Mouse (Mus musculus): ENCODE data around the gene Sdccag8. TPM values are rescaled to one million over a fixed set of nuclear protein-coding genes. Genes with fewer than 3 reads are reported as not detected.

Gene Sdccag8
- polyA plus RNA-seq, 1 experiment from 2014 or later: 8.6 TPM

DNA sequence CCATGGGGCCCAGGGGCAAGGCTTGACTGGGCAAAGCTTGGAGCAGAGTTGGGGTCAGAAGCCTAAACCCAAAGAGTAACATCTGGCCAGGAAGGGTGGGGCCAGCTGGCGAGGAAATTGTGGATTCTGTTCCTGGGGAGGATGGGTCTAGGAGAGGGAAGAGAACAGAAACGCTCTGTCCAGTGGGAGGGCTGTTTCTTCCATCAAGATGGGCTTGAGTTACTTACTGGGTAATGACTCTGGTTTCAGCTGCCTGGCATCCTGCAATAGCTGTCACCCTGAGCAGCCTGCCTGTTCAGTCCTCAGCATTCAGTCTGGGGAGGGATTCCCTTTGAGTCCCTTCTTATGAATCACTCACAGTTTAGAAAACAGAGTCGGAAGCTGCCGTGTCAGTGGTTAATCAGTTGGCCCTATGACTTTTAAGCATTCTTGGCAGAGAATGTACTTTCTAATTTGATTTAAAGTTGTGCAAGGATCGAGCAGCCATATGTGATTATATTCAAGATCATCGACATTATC is 200.5 kb downstream of the Sdccag8 start:
- no peak overlapping the region for H3K9ac ChIP-seq
- H3K27ac ChIP-seq: 0 out of 2 replicates have a peak overlapping the region, but pooled peaks have one; percentile 52
- ATAC-seq (replicated peaks; ENCODE audit: insufficient number of reproducible peaks, insufficient read depth, low FRiP score, low read depth): no peak
- H3K4me1 ChIP-seq (replicated peaks): peaks cover 24% of the 10 kb centered on the region
- no peaks in the 10 kb centered on the region for H3K9me3 ChIP-seq (replicated peaks)
- WGBS: 48% methylated on average over 6 of the region's 6 CpGs
- no peaks in the 10 kb centered on the region for H3K36me3 ChIP-seq
- H3K4me3 ChIP-seq: no peak overlapping the region
- no peak overlapping the region for H3K4me2 ChIP-seq
- no peaks in the 10 kb centered on the region for H3K27me3 ChIP-seq

DNA sequence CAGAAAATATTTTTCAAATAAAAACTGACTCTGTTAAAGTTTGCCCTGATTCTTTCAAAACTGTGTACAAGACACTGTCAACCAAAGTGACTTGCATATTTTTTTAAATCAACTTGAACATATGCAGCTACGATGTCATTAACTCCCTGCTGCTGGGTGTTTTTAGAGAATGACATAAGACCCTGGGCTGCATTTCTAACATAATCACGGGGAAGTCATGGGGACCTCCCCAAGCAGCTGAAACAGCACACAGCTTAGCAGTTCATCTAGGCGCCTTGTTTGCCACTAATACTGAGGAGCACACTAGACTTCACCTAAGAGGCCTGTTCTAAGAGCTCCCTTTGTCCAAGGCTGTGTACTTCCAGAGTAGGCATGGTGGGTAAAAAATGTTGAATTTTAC is 201.5 kb downstream of the Sdccag8 start:
- no peak overlapping the region for H3K4me2 ChIP-seq

DNA sequence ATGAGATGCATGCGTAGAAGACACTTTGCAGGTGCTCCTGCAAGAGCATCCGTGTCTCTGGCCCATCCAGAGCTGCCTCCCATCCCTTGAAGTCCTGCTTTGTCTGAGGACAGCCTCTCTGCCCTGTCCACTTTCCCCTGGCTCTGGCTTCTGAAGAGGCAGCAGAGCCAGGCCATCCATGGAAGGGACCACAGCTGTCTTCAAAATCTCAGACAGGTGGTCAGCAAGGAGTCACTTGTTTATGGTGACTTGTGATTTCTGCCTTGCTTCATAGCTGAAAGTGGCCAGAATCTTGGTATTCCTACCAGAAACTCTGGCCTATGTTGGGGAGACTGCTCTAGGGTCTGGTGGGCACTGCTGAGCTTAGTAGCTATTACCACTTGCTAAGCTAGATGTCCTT is 202.3 kb downstream of the Sdccag8 start:
- no peak overlapping the region for H3K27ac ChIP-seq
- ATAC-seq (replicated peaks; ENCODE audit: insufficient number of reproducible peaks, insufficient read depth, low FRiP score, low read depth): no peak
- no peaks in the 10 kb centered on the region for H3K27me3 ChIP-seq
- H3K4me3 ChIP-seq: no peak overlapping the region
- peaks cover 15% of the 10 kb centered on the region for H3K4me1 ChIP-seq (replicated peaks)
- H3K9me3 ChIP-seq (replicated peaks): no peaks in the 10 kb centered on the region
- no peak overlapping the region for H3K9ac ChIP-seq
- no peak overlapping the region for H3K4me2 ChIP-seq
- WGBS: 74% methylated on average over 2 of the region's 2 CpGs
- no peaks in the 10 kb centered on the region for H3K36me3 ChIP-seq

More for the DNA sequence above, 201.5 kb downstream of the Sdccag8 start:
- Histone ChIP-seq H3K4me3 (no peak overlapping the region), H3K27ac (no peak overlapping the region), H3K9me3 (replicated peaks) (no peaks in the 10 kb centered on the region), H3K27me3 (no peaks in the 10 kb centered on the region), H3K36me3 (no peaks in the 10 kb centered on the region), H3K4me1 (replicated peaks) (peaks cover 17% of the 10 kb centered on the region), H3K9ac (no peak overlapping the region)
- WGBS: 51% methylated on average over 3 of the region's 3 CpGs
- no peak for ATAC-seq (replicated peaks; ENCODE audit: insufficient number of reproducible peaks, insufficient read depth, low FRiP score, low read depth)

DNA sequence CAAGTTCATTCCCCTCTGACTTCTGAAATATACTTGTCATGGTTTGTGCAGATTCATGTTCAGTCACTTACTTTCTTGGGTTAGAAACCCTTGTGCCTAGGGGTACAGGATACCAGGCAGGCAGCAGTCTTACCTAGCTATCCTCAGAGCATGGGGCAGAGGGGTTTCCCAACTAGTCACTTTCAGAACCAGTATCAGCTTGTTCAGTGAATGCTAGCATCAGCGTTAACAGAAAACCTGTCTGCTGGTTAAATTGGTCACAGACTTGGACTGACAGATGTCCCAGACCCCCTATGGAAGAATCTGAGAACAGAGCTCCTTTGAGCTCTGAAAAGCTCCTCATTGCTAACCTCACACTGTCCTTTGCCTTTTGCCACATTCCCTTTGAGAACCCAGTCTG is 204.3 kb downstream of the Sdccag8 start:
- no peaks in the 10 kb centered on the region for H3K36me3 ChIP-seq
- no peak overlapping the region for H3K4me3 ChIP-seq
- no peaks in the 10 kb centered on the region for H3K27me3 ChIP-seq
- H3K9ac ChIP-seq: no peak overlapping the region
- ATAC-seq (replicated peaks; ENCODE audit: insufficient number of reproducible peaks, insufficient read depth, low FRiP score, low read depth): no peak
- 94% methylated on average over 1 of the region's 1 CpGs for WGBS
- H3K4me2 ChIP-seq: no peak overlapping the region
- H3K4me1 ChIP-seq (replicated peaks): peaks cover 13% of the 10 kb centered on the region
- H3K27ac ChIP-seq: no peak overlapping the region
- no peaks in the 10 kb centered on the region for H3K9me3 ChIP-seq (replicated peaks)

DNA sequence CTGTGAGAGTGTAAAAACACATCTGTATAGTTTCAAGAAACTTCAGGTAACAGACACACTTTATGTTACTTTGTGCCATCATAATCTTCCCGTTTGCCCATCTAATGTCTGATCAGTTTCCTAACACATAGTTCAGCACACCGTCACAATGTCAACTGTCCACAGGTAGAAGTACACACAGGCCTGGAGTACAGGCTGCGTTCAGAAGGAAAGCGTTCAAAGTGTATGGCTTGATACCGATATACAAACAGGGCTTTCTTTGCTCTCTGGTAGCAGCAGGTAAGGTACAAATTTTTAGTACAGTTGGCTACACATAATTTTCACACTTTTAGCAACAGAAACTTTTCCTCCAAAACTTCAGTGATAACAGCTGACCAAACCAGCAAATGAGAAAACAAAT is 205.2 kb downstream of the Sdccag8 start:
- peaks cover 4% of the 10 kb centered on the region for H3K4me1 ChIP-seq (replicated peaks)
- H3K4me3 ChIP-seq: no peak overlapping the region
- WGBS: 90% methylated on average over 5 of the region's 5 CpGs
- H3K9ac ChIP-seq: no peak overlapping the region
- H3K27ac ChIP-seq: no peak overlapping the region
- H3K4me2 ChIP-seq: no peak overlapping the region
- H3K9me3 ChIP-seq (replicated peaks): no peaks in the 10 kb centered on the region
- no peak for ATAC-seq (replicated peaks; ENCODE audit: insufficient number of reproducible peaks, insufficient read depth, low FRiP score, low read depth)
- H3K36me3 ChIP-seq: no peaks in the 10 kb centered on the region
- H3K27me3 ChIP-seq: no peaks in the 10 kb centered on the region

DNA sequence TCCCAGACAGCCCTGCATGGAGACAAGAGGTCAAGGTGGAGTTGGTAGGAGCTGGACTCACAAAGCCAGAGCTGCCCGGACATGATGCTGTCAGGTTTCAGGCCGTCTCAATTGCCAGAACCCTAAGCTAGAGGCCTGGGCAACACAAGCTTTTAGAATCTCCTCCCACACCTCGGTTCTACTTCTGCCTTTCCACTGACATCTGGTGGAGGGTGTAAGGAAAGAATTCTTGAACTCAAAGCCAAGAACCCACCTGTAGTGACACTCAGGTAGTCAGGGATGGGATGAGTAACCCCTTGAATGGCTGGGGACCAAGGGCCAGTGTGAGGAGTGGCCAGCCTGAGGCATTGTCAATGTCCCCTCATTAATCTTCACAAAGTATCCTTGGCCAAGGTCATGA is 208.3 kb downstream of the Sdccag8 start:
- no peaks in the 10 kb centered on the region; the same call in 1 of the 2 replicates for H3K36me3 ChIP-seq
- no peaks in the 10 kb centered on the region for H3K9me3 ChIP-seq (replicated peaks)
- H3K4me1 ChIP-seq (replicated peaks): no peaks in the 10 kb centered on the region
- H3K27ac ChIP-seq: no peak overlapping the region
- ATAC-seq (replicated peaks; ENCODE audit: insufficient number of reproducible peaks, insufficient read depth, low FRiP score, low read depth): no peak
- no peak overlapping the region for H3K4me2 ChIP-seq
- no peak overlapping the region for H3K4me3 ChIP-seq
- H3K9ac ChIP-seq: no peak overlapping the region
- H3K27me3 ChIP-seq: no peaks in the 10 kb centered on the region
- whole genome bisulfite sequencing: 51% methylated on average over 3 of the region's 3 CpGs

DNA sequence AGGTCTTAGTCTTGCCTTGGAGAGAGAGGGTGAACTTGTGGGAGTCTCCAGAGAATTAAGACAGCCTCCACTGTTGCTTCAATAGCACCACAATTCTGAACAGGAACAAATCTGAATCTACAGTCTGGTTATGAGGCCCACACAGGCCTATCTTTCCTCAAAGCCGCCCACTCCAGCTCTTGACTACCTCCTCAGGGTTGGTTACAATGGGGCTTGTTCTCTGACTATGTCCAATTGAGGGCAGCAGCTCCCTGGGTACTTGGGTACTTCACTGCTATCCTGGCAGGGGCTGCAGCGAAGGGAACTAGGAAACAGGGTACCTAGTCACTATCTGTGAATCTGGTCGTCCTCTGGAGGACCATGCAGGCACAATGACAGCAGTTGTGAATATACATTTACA is 213.2 kb downstream of the Sdccag8 start:
- H3K36me3 ChIP-seq: no peaks in the 10 kb centered on the region; the same call in 1 of the 2 replicates
- no peak overlapping the region for H3K9ac ChIP-seq
- no peak overlapping the region for H3K4me3 ChIP-seq
- no peak overlapping the region for H3K27ac ChIP-seq
- WGBS: 68% methylated on average over 3 of the region's 3 CpGs
- H3K27me3 ChIP-seq: no peaks in the 10 kb centered on the region
- no peaks in the 10 kb centered on the region for H3K9me3 ChIP-seq (replicated peaks)
- peaks cover 10% of the 10 kb centered on the region; the same call in 1 of the 2 replicates for H3K4me1 ChIP-seq (replicated peaks)
- H3K4me2 ChIP-seq: no peak overlapping the region
- no peak for ATAC-seq (replicated peaks; ENCODE audit: insufficient number of reproducible peaks, insufficient read depth, low FRiP score, low read depth)

DNA sequence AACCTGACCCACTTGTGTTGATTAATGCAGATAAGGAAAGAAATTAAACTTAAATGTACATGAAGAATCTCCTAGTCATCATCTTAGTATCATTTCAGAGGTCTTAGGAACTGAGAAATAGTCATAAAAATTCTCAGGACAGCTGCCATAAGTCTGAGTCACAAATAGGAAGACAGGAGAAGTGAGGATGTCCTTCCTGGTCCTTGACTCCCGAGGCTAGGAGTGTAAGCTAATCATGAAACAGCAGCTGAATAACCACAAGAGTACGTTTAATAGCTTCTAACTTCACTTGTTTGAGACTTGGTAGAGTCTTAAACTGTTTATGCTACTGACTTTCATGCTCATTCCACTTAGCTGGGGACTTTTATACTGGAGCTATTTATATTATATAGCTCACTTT is 214.6 kb downstream of the Sdccag8 start:
- ATAC-seq (replicated peaks; ENCODE audit: insufficient number of reproducible peaks, insufficient read depth, low FRiP score, low read depth): no peak
- 47% methylated on average over 2 of the region's 2 CpGs for WGBS

DNA sequence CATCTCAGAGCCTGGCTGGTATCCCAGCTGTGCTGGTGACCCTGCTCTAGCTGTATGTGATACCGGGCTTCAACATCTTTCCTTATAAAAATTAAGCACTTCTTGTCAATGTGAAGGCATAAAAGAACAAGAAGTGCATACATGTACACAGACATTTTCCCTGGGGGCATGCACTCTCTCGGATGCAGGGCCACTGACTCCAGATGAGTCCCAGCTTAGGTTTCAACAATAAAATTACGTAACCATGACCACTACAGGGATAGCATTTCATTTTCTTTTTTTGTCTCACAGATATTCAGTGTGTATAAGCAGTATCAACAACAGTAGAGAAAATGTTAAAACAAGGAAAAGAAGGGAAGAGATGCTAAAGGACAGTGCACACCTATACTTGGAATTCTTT is 216.2 kb downstream of the Sdccag8 start:
- 0 out of 2 replicates have a peak overlapping the region, but pooled peaks have one; percentile 7 for H3K27ac ChIP-seq
- 77% methylated on average over 3 of the region's 3 CpGs for WGBS
- no peak for ATAC-seq (replicated peaks; ENCODE audit: insufficient number of reproducible peaks, insufficient read depth, low FRiP score, low read depth)

More for the DNA sequence above, 214.6 kb downstream of the Sdccag8 start:
- Histone ChIP-seq H3K36me3 (no peaks in the 10 kb centered on the region; the same call in 1 of the 2 replicates), H3K27me3 (no peaks in the 10 kb centered on the region), H3K9ac (no peak overlapping the region), H3K4me3 (no peak overlapping the region), H3K9me3 (replicated peaks) (no peaks in the 10 kb centered on the region), H3K27ac (no peak overlapping the region), H3K4me2 (no peak overlapping the region), H3K4me1 (replicated peaks) (peaks cover 10% of the 10 kb centered on the region; the same call in 1 of the 2 replicates)

DNA sequence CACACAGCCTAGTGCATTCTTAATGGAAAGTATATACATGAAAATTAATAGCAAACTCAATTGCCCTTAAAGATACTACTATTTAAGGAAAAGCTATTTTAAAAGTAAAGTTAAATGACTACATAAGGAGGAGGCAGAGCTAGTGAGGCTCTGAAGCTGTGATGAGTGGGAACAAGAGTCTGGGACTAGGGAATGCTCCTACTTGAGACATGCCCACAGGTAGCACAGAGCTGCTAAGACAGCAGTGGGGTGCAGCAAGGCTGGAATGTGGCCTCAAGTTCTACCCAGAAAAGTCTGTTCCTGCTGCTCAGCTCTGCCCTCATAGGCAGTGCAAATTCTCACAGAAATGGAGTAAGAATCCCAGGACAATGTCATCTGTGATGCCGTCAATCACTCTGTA is 216.7 kb downstream of the Sdccag8 start:
- no peak for ATAC-seq (replicated peaks; ENCODE audit: insufficient number of reproducible peaks, insufficient read depth, low FRiP score, low read depth)
- 97% methylated on average over 1 of the region's 1 CpGs for WGBS
- no peaks in the 10 kb centered on the region for H3K27me3 ChIP-seq
- H3K36me3 ChIP-seq: no peaks in the 10 kb centered on the region
- H3K4me1 ChIP-seq (replicated peaks): peaks cover 10% of the 10 kb centered on the region; the same call in 1 of the 2 replicates
- no peak overlapping the region for H3K27ac ChIP-seq
- H3K9ac ChIP-seq: no peak overlapping the region
- H3K4me3 ChIP-seq: no peak overlapping the region
- no peak overlapping the region for H3K4me2 ChIP-seq
- no peaks in the 10 kb centered on the region for H3K9me3 ChIP-seq (replicated peaks)

More for the DNA sequence above, 216.2 kb downstream of the Sdccag8 start:
- peaks cover 10% of the 10 kb centered on the region; the same call in 1 of the 2 replicates for H3K4me1 ChIP-seq (replicated peaks)
- H3K36me3 ChIP-seq: no peaks in the 10 kb centered on the region
- H3K4me3 ChIP-seq: no peak overlapping the region
- no peak overlapping the region for H3K9ac ChIP-seq
- H3K27me3 ChIP-seq: no peaks in the 10 kb centered on the region
- H3K9me3 ChIP-seq (replicated peaks): no peaks in the 10 kb centered on the region
- no peak overlapping the region for H3K4me2 ChIP-seq

DNA sequence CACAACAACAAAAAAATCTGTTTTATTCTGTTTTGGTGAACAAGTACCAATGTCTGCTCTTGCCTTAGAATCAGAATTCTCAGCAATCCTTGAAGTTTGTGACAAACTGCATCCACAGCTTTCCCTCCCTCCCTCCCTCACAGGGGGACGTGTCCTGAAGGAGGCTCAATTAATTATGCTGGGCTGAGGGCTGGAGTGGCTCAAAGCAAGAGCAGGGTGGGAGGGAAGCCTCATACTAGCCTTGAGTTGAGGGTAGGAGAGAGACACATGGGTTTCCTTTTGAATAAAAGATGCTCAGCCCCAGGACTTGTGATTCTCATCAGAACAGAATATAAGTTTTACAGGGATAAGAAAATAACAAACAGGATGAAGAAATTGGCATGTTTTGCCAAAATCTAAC is 217.8 kb downstream of the Sdccag8 start:
- H3K27me3 ChIP-seq: no peaks in the 10 kb centered on the region
- WGBS: 63% methylated on average over 1 of the region's 1 CpGs
- no peak overlapping the region for H3K9ac ChIP-seq
- no peak overlapping the region for H3K27ac ChIP-seq
- no peaks in the 10 kb centered on the region for H3K36me3 ChIP-seq
- ATAC-seq (replicated peaks; ENCODE audit: insufficient number of reproducible peaks, insufficient read depth, low FRiP score, low read depth): no peak
- no peak overlapping the region for H3K4me2 ChIP-seq
- H3K4me1 ChIP-seq (replicated peaks): peaks cover 10% of the 10 kb centered on the region; the same call in 1 of the 2 replicates
- no peak overlapping the region for H3K4me3 ChIP-seq
- H3K9me3 ChIP-seq (replicated peaks): no peaks in the 10 kb centered on the region

DNA sequence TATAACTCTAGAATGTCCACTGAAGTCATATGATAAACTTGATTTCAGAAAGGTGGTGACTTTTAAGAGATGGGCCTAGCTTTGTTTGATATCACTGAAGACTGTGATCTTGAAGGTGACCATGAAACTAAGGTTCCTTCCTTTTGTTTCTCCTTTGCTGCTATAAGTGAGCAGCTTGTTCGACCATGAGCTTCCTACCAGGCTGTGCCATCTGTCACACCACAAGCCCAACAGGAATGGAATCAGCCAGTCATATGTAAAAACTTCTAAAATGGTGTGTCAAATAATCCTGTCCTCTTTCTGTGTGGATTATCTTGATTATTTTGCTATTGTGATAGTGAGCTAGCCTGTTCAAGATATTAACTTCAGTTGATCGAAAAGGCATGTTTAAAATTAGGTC is 221.0 kb downstream of the Sdccag8 start:
- Histone ChIP-seq H3K36me3 (no peaks in the 10 kb centered on the region), H3K4me1 (replicated peaks) (peaks cover 3% of the 10 kb centered on the region; the same call in 1 of the 2 replicates), H3K27me3 (no peaks in the 10 kb centered on the region), H3K4me3 (no peak overlapping the region), H3K4me2 (no peak overlapping the region), H3K9me3 (replicated peaks) (no peaks in the 10 kb centered on the region), H3K9ac (no peak overlapping the region), H3K27ac (no peak overlapping the region)
- no peak for ATAC-seq (replicated peaks; ENCODE audit: insufficient number of reproducible peaks, insufficient read depth, low FRiP score, low read depth)
- WGBS: 92% methylated on average over 2 of the region's 2 CpGs

Data from heart, embryonic 15.5 days (tissue).